Mouse (Mus musculus) ES-E14 (cell line): ENCODE results near the gene Aif1. TPM values are rescaled to one million over a fixed set of nuclear protein-coding genes. Genes with fewer than 3 reads are reported as not detected.

Experiments
- DNase-seq: peaks from one replicate; pipeline ENCODE4 v3.0.0-alpha.2; 2013; ENCODE audit warnings: low read depth, low spot score
- H3K27ac ChIP-seq: 2 replicates; pipeline ENCODE4 v1.5.1; 2012; ENCODE audit warnings: low read depth, mild to moderate bottlenecking, low read length, moderate library complexity, mixed read lengths; ENCODE audit not compliant: poor library complexity, insufficient read depth, severe bottlenecking
- H3K36me3 ChIP-seq: 2 replicates; pipeline ENCODE4 v1.6.1; 2012; ENCODE audit warnings: mild to moderate bottlenecking, low read length, moderate library complexity, mixed read lengths; ENCODE audit not compliant: control insufficient read depth, poor library complexity, insufficient read depth, severe bottlenecking
- H3K4me1 ChIP-seq, 2 experiments: fragments of 150-350 bp in 1 of 2; sonication (generic) in 1 of 2; 2 replicates each; pipeline ENCODE4 v1.6.1; 2012; ENCODE audit warnings: low read length in 2 of 2, mild to moderate bottlenecking in 1 of 2, mixed read lengths in 1 of 2; ENCODE audit not compliant: control insufficient read depth in 2 of 2, insufficient read depth in 2 of 2, poor library complexity in 1 of 2
- H3K4me3 ChIP-seq, 2 experiments: fragments of 150-350 bp in 1 of 2; sonication (generic) in 1 of 2; 2 replicates each; pipeline ENCODE4 v1.5.1; 2012; ENCODE audit warnings: low read length in 2 of 2, low read depth in 1 of 2, mild to moderate bottlenecking in 1 of 2, mixed read lengths in 1 of 2; ENCODE audit not compliant: insufficient read depth in 1 of 2, poor library complexity in 1 of 2, severe bottlenecking in 1 of 2
- H3K9ac ChIP-seq: 2 replicates; pipeline ENCODE4 v1.6.1; 2012; ENCODE audit warnings: low read depth, mild to moderate bottlenecking, low read length, mixed read lengths; ENCODE audit not compliant: poor library complexity, insufficient read depth, severe bottlenecking
- H3K9me3 ChIP-seq: fragments of 150-350 bp; sonication (generic); 2 replicates; pipeline ENCODE4 v1.6.1; 2012; ENCODE audit warnings: low read depth, mild to moderate bottlenecking, low read length; ENCODE audit not compliant: control insufficient read depth, insufficient read depth
- CHD2 ChIP-seq: IDR thresholded peaks from 2 replicates; pipeline ENCODE4 v1.6.1; 2014; ENCODE audit warnings: mild to moderate bottlenecking, low read depth, low read length, inconsistent platforms
- HCFC1 ChIP-seq: IDR thresholded peaks from 2 replicates; pipeline ENCODE4 v1.6.1; 2012; ENCODE audit warnings: low read length, inconsistent platforms, borderline replicate concordance; ENCODE audit not compliant: insufficient read depth
- MAFK ChIP-seq: IDR thresholded peaks from 2 replicates; pipeline ENCODE4 v1.6.1; 2014; ENCODE audit warnings: mild to moderate bottlenecking, low read depth, low read length, inconsistent platforms; ENCODE audit not compliant: insufficient read depth
- ZC3H11A ChIP-seq: IDR thresholded peaks from 2 replicates; pipeline ENCODE4 v1.6.1; 2012; ENCODE audit warnings: low read depth, mild to moderate bottlenecking, inconsistent platforms, low read length, borderline replicate concordance
- ZNF384 ChIP-seq: IDR thresholded peaks from 2 replicates; pipeline ENCODE4 v1.6.1; 2012; ENCODE audit warnings: low read depth, low read length, inconsistent platforms
- in situ Hi-C, 2 experiments: fragments of 600-800 bp; cut with MboI; formaldehyde crosslinking; loops; one replicate each; pipeline ENCODE4 v1.15.1; 2025; ENCODE audit warnings: low sequenced_read_pairs in 2 of 2, inconsistent platforms in 1 of 2; ENCODE audit not compliant: unreplicated experiment in 2 of 2
- total RNA-seq: library from RNA; depleted of rRNA; stranded (reverse); fragments of 300-350 nt; gene quantifications from 2 replicates; pipeline ENCODE4 v1.2.3, GENCODE M21; 2012

Gene Aif1
- total RNA-seq, 1 experiment: not detected

DNA sequence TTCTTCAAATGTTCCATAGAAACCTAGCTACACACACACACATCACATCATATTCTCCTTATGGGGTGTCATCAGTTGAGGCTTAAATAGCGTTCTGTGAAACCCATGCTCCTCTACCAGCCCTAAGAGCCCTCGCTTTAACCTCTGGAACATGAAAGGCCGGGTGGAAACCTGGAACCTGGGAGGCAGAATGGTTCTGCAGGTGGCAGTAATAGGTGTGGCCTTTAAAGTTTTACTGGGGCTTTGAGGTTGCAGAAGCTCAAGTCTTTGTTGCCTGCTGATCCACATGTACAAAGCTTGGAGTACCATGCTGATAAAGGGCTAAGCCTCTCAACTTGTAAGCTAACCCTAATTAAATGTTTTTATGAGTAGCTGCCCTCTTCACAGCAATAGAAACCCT lies 28.5 kb downstream of the Aif1 start:
- in situ Hi-C loops: no loop called here

DNA sequence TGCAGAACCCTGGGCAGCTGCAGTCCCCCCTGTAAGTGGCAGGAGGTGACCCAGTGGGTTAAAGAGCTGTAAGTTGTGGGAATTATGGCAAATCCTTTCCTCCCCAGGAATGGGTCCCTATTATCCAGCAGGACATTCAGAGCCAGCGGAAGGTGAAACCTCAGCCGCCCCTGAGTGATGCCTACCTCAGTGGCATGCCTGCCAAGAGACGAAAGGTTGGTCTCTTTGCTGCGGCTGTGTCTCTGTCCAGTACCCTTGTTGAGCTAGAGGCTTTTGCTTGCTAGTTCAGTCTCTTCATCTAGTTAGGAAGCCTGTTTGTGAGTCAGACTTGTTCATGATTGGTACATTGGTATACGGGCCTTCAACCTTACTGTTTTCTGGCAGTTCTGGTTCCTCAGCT lies 29.7 kb downstream of the Aif1 start:
- Histone ChIP-seq H3K9ac (no peak overlapping the region), H3K9me3 (no peaks in the 10 kb centered on the region), H3K4me3 (no peak overlapping the region), H3K27ac (no peak overlapping the region), H3K4me1 (0 out of 4 replicates have a peak, but pooled peaks cover 0 to 2% of the 10 kb centered on the region in 2 experiments), H3K36me3 (peaks cover 85% of the 10 kb centered on the region)
- no peak for TF ChIP-seq ZNF384
- no peak for TF ChIP-seq HCFC1
- TF ChIP-seq CHD2: no peak
- TF ChIP-seq ZC3H11A: no peak
- TF ChIP-seq MAFK: no peak
- DNase-seq: no peak
- in situ Hi-C loops: no loop called here

More for the DNA sequence above, 28.5 kb downstream of the Aif1 start:
- Histone ChIP-seq H3K4me1 (no peaks in the 10 kb centered on the region), H3K27ac (no peak overlapping the region), H3K36me3 (peaks cover 84% of the 10 kb centered on the region), H3K9me3 (no peaks in the 10 kb centered on the region), H3K9ac (no peak overlapping the region), H3K4me3 (no peak overlapping the region)
- DNase-seq: no peak
- TF ChIP-seq ZNF384: no peak
- TF ChIP-seq CHD2: no peak
- TF ChIP-seq ZC3H11A: no peak
- no peak for TF ChIP-seq MAFK
- no peak for TF ChIP-seq HCFC1

DNA sequence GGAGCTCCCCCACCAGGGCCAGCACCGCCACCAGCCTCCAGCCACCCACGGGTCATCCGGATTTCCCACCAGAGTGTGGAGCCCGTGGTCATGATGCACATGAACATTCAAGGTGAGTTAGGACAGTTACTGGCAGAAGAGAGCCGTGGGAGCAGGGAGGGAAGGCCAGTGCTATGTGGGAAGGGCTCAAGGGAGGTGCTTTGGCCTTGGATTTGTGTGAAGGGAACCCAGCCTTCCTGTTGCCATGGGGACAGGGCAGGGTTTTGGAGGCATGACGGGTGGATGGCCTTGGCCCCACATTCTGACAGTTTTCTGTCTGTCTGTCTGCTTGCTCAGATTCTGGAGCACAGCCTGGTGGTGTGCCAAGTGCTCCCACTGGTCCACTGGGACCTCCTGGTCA lies 33.9 kb downstream of the Aif1 start:
- H3K4me1 ChIP-seq: peaks cover 0 to 11% of the 10 kb centered on the region in 2 experiments; a peak in 2 of 4 replicates
- H3K4me3 ChIP-seq: no peak overlapping the region
- in situ Hi-C loops: no loop called here
- no peak overlapping the region for H3K27ac ChIP-seq
- H3K9me3 ChIP-seq: no peaks in the 10 kb centered on the region
- DNase-seq: no peak
- TF ChIP-seq MAFK (no peak), ZC3H11A (no peak), HCFC1 (no peak), ZNF384 (no peak), CHD2 (no peak)
- no peak overlapping the region for H3K9ac ChIP-seq
- H3K36me3 ChIP-seq: peaks cover 80% of the 10 kb centered on the region

DNA sequence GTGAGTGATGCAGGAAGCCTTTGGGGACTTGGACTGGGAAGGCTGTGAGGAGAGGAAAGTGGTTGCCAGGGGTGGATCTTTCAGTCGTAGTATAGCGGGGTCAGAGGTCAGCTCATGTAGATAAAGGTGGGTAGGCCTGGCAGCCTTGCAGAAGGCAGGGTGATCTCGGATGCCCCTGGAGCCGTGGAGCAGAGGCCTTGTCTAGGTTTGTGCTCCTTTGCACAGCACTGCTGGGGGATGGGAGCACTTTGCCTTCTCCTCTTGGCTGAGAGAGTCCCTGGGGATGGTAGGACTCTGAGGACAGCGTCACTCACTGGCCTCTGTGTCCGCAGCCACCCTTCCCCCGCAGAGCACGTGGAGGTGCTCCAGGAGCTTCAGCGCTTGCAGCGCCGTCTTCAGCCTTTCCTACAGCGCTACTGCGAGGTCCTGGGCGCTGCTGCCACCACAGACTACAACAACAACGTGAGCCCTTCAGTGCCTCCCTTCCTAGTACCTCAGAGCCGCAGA lies 35.3 kb downstream of the Aif1 start:
- Histone ChIP-seq H3K27ac (no peak overlapping the region), H3K4me3 (no peak overlapping the region), H3K9me3 (no peaks in the 10 kb centered on the region), H3K9ac (peak overlapping the region; percentile 43; the same call in 1 of the 2 replicates), H3K4me1 (peaks cover 0 to 13% of the 10 kb centered on the region in 2 experiments; a peak in 2 of 4 replicates), H3K36me3 (peaks cover 66% of the 10 kb centered on the region)
- in situ Hi-C loops: no loop called here
- no peak for DNase-seq
- no peak for TF ChIP-seq ZC3H11A

DNA sequence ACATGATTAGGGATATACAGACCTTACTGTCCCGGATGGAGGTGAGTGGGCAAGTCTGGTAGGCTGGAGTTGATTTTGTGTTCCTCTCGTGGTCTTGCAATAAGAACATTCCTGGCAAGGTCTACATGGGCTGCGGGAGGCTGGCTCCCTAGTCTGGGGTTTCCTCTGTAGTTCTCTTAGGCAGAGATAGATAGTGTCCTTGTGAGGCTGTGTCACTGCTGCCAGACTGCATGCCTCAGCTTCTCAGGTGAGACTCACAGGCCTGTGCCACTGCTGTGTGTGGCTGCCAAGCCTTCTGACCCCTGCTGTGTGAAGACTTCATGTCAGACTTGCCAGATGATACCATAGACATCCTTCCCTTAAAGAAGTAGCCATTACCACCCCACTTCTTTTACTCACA lies 36.6 kb downstream of the Aif1 start:
- H3K9me3 ChIP-seq: no peaks in the 10 kb centered on the region
- H3K4me1 ChIP-seq: peaks cover 0 to 13% of the 10 kb centered on the region in 2 experiments; a peak in 2 of 4 replicates
- no peak overlapping the region for H3K27ac ChIP-seq
- peak overlapping the region; percentile 25; the same call in 1 of the 2 replicates for H3K9ac ChIP-seq
- no peak overlapping the region for H3K4me3 ChIP-seq
- in situ Hi-C loops: no loop called here
- H3K36me3 ChIP-seq: peaks cover 53% of the 10 kb centered on the region
- TF ChIP-seq HCFC1 (no peak), CHD2 (no peak), MAFK (no peak), ZNF384 (no peak)
- DNase-seq: no peak
